Comparison of ENCODE assay signal across 25 mouse cellular contexts in genomic region chr11:4300683-4301082, GRCm38 (mm10). TPM values are rescaled to one million over a fixed set of nuclear protein-coding genes. Genes with fewer than 3 reads are reported as not detected.
DNase-seq lines count a peak whose midpoint lies in the region; TF ChIP-seq lines count a peak whose summit lies in the region.
"Had no signal": no experiment of that assay in that cellular context is flagged by ENCODE, and none has a peak within 500 bp of the region (broad histone marks: within the 10 kb centered on the region; RNA-seq: fewer than 3 reads in every experiment).

No protein-coding gene starts in this region.

- no peak overlapping the region for H3K9ac ChIP-seq in heart, adult 2 months (ENCODE audit: low read depth, low read length)
- H3K9ac ChIP-seq: forebrain, embryonic 13.5 days; hindbrain, embryonic 14.5 days; liver, embryonic 14.5 days; midbrain, embryonic 15.5 days; stomach, embryonic 15.5 days had no signal

- intact Hi-C loops in gastrocnemius, adult 2 months (cut with DNase I), result no loop called here
- intact Hi-C loops in heart, adult 2 months (cut with DNase I), result loop anchor here (5.0 kb wide), 1 partner anchor 33 kb away; no protein-coding TSS in a partner anchor
- intact Hi-C loops in heart, postnatal 25 days (cut with DNase I), result no loop called here

- no peaks in the 10 kb centered on the region for H3K27me3 ChIP-seq in heart, adult 2 months (ENCODE audit: control insufficient read depth, insufficient read depth, low read length)
- H3K27me3 ChIP-seq in limb, embryonic 10.5 days (ENCODE audit: low read depth, poor library complexity, severe bottlenecking), result 0 out of 2 replicates have a peak, but pooled peaks cover 4% of the 10 kb centered on the region
- H3K27me3 ChIP-seq: midbrain, embryonic 15.5 days; stomach, embryonic 15.5 days had no signal

- H3K27ac ChIP-seq in gastrocnemius, adult 2 months, result peak overlapping the region; percentile 50; the same call in 1 of the 2 replicates
- H3K27ac ChIP-seq in heart, adult 2 months, result no peak overlapping the region
- H3K27ac ChIP-seq in limb, embryonic 10.5 days, result 0 out of 2 replicates have a peak overlapping the region, but pooled peaks have one; percentile 33
- H3K27ac ChIP-seq: forebrain, embryonic 13.5 days; hindbrain, embryonic 14.5 days; liver, embryonic 14.5 days; midbrain, embryonic 10.5 days; midbrain, embryonic 15.5 days; stomach, embryonic 15.5 days had no signal

- no peaks in the 10 kb centered on the region for H3K9me3 ChIP-seq in limb, embryonic 10.5 days (replicated peaks)
- H3K9me3 ChIP-seq: forebrain, embryonic 13.5 days; midbrain, embryonic 10.5 days; midbrain, embryonic 15.5 days; stomach, embryonic 15.5 days had no signal

- TF ChIP-seq POLR2A in heart, adult 2 months (IDR thresholded peaks at IDR 0.05; ENCODE audit: insufficient read depth, low read depth, low read length), result no peak

- H3K79me2 ChIP-seq in heart, adult 2 months (replicated peaks; ENCODE audit: control insufficient read depth, insufficient read depth, low read length), result no peaks in the 10 kb centered on the region

- H3K4me3 ChIP-seq in gastrocnemius, adult 2 months, result no peak overlapping the region
- H3K4me3 ChIP-seq in heart, adult 2 months, result no peak overlapping the region
- no peak overlapping the region for H3K4me3 ChIP-seq in limb, embryonic 10.5 days
- H3K4me3 ChIP-seq: erythroblast, embryonic 14.5 days; forebrain, embryonic 13.5 days; midbrain, embryonic 10.5 days; midbrain, embryonic 15.5 days; stomach, embryonic 15.5 days had no signal

- H3K36me3 ChIP-seq in heart, adult 2 months (ENCODE audit: control insufficient read depth, insufficient read depth, low read length), result no peaks in the 10 kb centered on the region
- H3K36me3 ChIP-seq in limb, embryonic 10.5 days, result no peaks in the 10 kb centered on the region
- H3K36me3 ChIP-seq: midbrain, embryonic 10.5 days; midbrain, embryonic 15.5 days; stomach, embryonic 15.5 days had no signal

- TF ChIP-seq CTCF in gastrocnemius, adult 2 months (IDR thresholded peaks at IDR 0.05), result no peak
- TF ChIP-seq CTCF in heart, adult 2 months (IDR thresholded peaks at IDR 0.05), result peak; percentile 22; the same call in 1 of the 2 replicates

- H3K4me1 ChIP-seq in heart, adult 2 months (ENCODE audit: control insufficient read depth, insufficient read depth, low read length), result peaks cover 23% of the 10 kb centered on the region
- H3K4me1 ChIP-seq in limb, embryonic 10.5 days, result peaks cover 36% of the 10 kb centered on the region
- H3K4me1 ChIP-seq: forebrain, embryonic 13.5 days; midbrain, embryonic 15.5 days had no signal

- peak; percentile 65 for DNase-seq in gastrocnemius, adult 2 months
- no peak for DNase-seq in gastrocnemius, adult 18-20 months (ENCODE audit: low spot score)
- DNase-seq in heart, adult 2 months, result peak; percentile 46 to 66
- no peak for DNase-seq in heart, postnatal 25 days (ENCODE audit: low spot score)
- peak; percentile 74 for DNase-seq in 3134 (ENCODE audit: extremely low read depth, insufficient read length, low spot score)
- no peak for DNase-seq in limb, embryonic 10.5 days (ENCODE audit: low spot score)
- DNase-seq in frontal cortex, adult 2 months (ENCODE audit: extremely low spot score in 1 of 2, low spot score in 1 of 2), result no peak
- DNase-seq: adrenal gland, postnatal 25 days; cerebellum, adult 2 months; cerebellum, postnatal 14 days; kidney, adult 9 months; kidney, postnatal 10 days; layer of hippocampus, adult 9-11 months; liver; lung, adult 2 months; lung, postnatal 14 days; right cerebral cortex, postnatal 25 days had no signal

- WGBS in heart, adult 2 months, result 52% methylated on average over 3 of the region's 3 CpGs
- 92% methylated on average over 3 of the region's 3 CpGs for WGBS in limb, embryonic 10.5 days

- TF ChIP-seq EP300 in heart, adult 2 months (IDR thresholded peaks at IDR 0.05; ENCODE audit: insufficient read depth, low read depth, low read length), result no peak

RNA-seq across cellular contexts. Expression of gene Lif, which starts 43.3 kb away (rescaled TPM):
- under 1 TPM; 0.17 to 0.23 TPM for total RNA-seq in gastrocnemius, adult 2 months (2021)
- under 1 TPM; 0.11 to 0.21 TPM for total RNA-seq in gastrocnemius, adult 18-20 months (2021)
- total RNA-seq in heart, adult 2 months (2021), result under 1 TPM; 0.21 to 0.36 TPM
- 1.5 TPM in 2 replicates for polyA plus RNA-seq in heart, adult 2 months (2012; rRNA removed)
- total RNA-seq in heart, postnatal 25 days (2021), result under 1 TPM; 0.17 to 0.55 TPM
- polyA plus RNA-seq in limb, embryonic 10.5 days (2016; fragmentation: Nextera tagmentation; extraction: Ambion mirVana), result 0.05 and 0.06 TPM in 2 replicates
- polyA plus RNA-seq in frontal cortex, adult 2 months (2012; rRNA removed), result 0.36 TPM in 2 replicates
- polyA plus RNA-seq: erythroblast, embryonic 14.5 days; hindbrain, embryonic 14.5 days; midbrain, embryonic 15.5 days; neural tube, embryonic 11.5 days had no signal

Comparison
In these comparisons a context has a peak if more than half of its experiments do, and no peak if none do; other contexts are left out.
1. DNase-seq: peak in gastrocnemius, adult 2 months (single experiment), heart, adult 2 months (2 of 2) and 3134 (single experiment); none in gastrocnemius, adult 18-20 months (single experiment), heart, postnatal 25 days (single experiment), limb, embryonic 10.5 days (single experiment) and frontal cortex, adult 2 months (0 of 2).